Mouse (Mus musculus) hindbrain, embryonic 11.5 days (tissue): ENCODE measurements around the gene Ppp1r16b. TPM values are rescaled to one million over a fixed set of nuclear protein-coding genes. Genes with fewer than 3 reads are reported as not detected.

Source experiments
- ATAC-seq: fragments of 200-750 bp; cut with Nextera tagmentation; 2 replicates; pipeline ENCODE4 v1.8.0; 2017; ENCODE audit warnings: mild to moderate bottlenecking, moderate TSS enrichment, moderate library complexity; ENCODE audit not compliant: low FRiP score
- DNase-seq: peaks from one replicate; pipeline ENCODE4 v3.0.0-alpha.2; 2015; ENCODE audit warnings: low spot score
- H3K27ac ChIP-seq: fragments of 300-500 bp; sonication (generic); 2 replicates; pipeline ENCODE4 v1.5.1; 2014; ENCODE audit warnings: mild to moderate bottlenecking, low read depth, low read length
- H3K27me3 ChIP-seq: fragments of 300-500 bp; sonication (generic); 2 replicates; pipeline ENCODE4 v1.6.1; 2014; ENCODE audit warnings: mild to moderate bottlenecking, low read length, moderate library complexity, mixed read lengths; ENCODE audit not compliant: control insufficient read depth, insufficient read depth
- H3K36me3 ChIP-seq: fragments of 300-500 bp; sonication (generic); 2 replicates; pipeline ENCODE4 v1.6.1; 2014; ENCODE audit warnings: mild to moderate bottlenecking, low read length, moderate library complexity, mixed read lengths; ENCODE audit not compliant: control insufficient read depth, insufficient read depth
- H3K4me1 ChIP-seq: fragments of 300-500 bp; sonication (generic); replicated peaks from 2 replicates; pipeline ENCODE4 v1.6.1; 2014; ENCODE audit warnings: low read length, mixed read lengths; ENCODE audit not compliant: control insufficient read depth, insufficient read depth
- H3K4me2 ChIP-seq: fragments of 300-500 bp; sonication (generic); replicated peaks from 2 replicates; pipeline ENCODE4 v1.6.1; 2014; ENCODE audit warnings: mild to moderate bottlenecking, low read depth, low read length
- H3K4me3 ChIP-seq: fragments of 300-500 bp; sonication (generic); 2 replicates; pipeline ENCODE4 v1.5.1; 2014; ENCODE audit warnings: low read depth, low read length
- H3K9ac ChIP-seq: fragments of 300-500 bp; sonication (generic); 2 replicates; pipeline ENCODE4 v1.6.1; 2014; ENCODE audit warnings: low read depth, low read length
- H3K9me3 ChIP-seq: fragments of 300-500 bp; sonication (generic); 2 replicates; pipeline ENCODE4 v1.6.1; 2016; ENCODE audit warnings: low read length; ENCODE audit not compliant: control insufficient read depth
- WGBS: fragments of 180-500 bp; shearing (Covaris S2); extraction: QIAGEN DNeasy Blood & Tissue Kit; methylation state at CpG from one replicate; pipeline ENCODE4 v1.1.7; 2014; 5-methylcytosine and 5-hydroxymethylcytosine counted together
- polyA plus RNA-seq: library from polyadenylated mRNA; unstranded; fragments of >200 nt; fragmentation: Nextera tagmentation; extraction: Ambion mirVana; gene quantifications from 2 replicates; pipeline ENCODE4 v1.2.1, GENCODE M21; 2014

Ppp1r16b gene
- polyA plus RNA-seq, 1 experiment from 2014 or later, result 3.6 TPM

DNA sequence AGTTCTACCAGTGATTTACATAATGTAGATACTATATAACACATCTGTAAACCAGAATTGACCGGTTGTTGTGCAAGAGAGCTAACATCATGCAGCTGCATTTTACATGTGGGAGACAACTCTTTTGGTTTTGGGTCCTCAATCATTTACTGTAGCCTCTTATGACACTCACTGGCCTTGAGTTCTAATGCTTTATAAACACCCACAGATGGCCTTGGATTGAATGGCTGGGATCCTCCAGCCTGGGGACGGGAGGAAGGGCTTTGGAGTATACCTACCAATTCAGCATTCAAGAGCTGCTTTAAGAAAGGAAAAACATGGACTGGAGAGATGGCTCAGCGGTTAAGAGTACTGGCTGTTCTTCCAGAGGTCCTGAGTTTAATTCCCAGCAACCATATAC is 5.9 kb upstream of the Ppp1r16b start:
- DNase-seq, result no peak
- H3K9me3 ChIP-seq, result no peaks in the 10 kb centered on the region
- no peak for ATAC-seq
- 78% methylated on average over 3 of the region's 3 CpGs for WGBS
- no peaks in the 10 kb centered on the region for H3K27me3 ChIP-seq
- no peak overlapping the region for H3K9ac ChIP-seq
- no peaks in the 10 kb centered on the region for H3K36me3 ChIP-seq
- H3K4me3 ChIP-seq, result no peak overlapping the region
- H3K4me2 ChIP-seq, result no peak overlapping the region
- no peak overlapping the region for H3K27ac ChIP-seq
- no peaks in the 10 kb centered on the region for H3K4me1 ChIP-seq

GRCm38 (mm10) chr2:158666071-158666800 is 1.0 kb downstream of the Ppp1r16b start:
- DNase-seq (peak; percentile 30), ATAC-seq (peak; percentile 5; the same call in 1 of the 2 replicates)
- Histone ChIP-seq H3K4me2 (no peak overlapping the region), H3K27me3 (peaks cover 12% of the 10 kb centered on the region), H3K4me3 (no peak overlapping the region), H3K27ac (no peak overlapping the region), H3K36me3 (no peaks in the 10 kb centered on the region), H3K9me3 (no peaks in the 10 kb centered on the region), H3K9ac (no peak overlapping the region), H3K4me1 (peaks cover 8% of the 10 kb centered on the region)
- 33% methylated on average over 13 of the region's 13 CpGs for WGBS

- Histone ChIP-seq H3K27me3 (peaks cover 12% of the 10 kb centered on the region), H3K4me1 (peaks cover 8% of the 10 kb centered on the region), H3K9me3 (no peaks in the 10 kb centered on the region), H3K27ac (no peak overlapping the region), H3K9ac (peak overlapping the region; percentile 52), H3K4me2 (peak overlapping the region; percentile 99), H3K36me3 (no peaks in the 10 kb centered on the region), H3K4me3 (peak overlapping the region; percentile 43)
- peak; percentile 75 for DNase-seq
- under 1% methylated on average over 46 of the region's 47 CpGs for WGBS
- peak; percentile 88 for ATAC-seq
These were observed 1.9 kb downstream of the Ppp1r16b start for GRCm38 (mm10) chr2:158667022-158667670.

- ATAC-seq, result peak; percentile 50
- peaks cover 12% of the 10 kb centered on the region for H3K27me3 ChIP-seq
- peak overlapping the region; percentile 52 for H3K9ac ChIP-seq
- peak overlapping the region; percentile 43 for H3K4me3 ChIP-seq
- peak; percentile 71 for DNase-seq
- peak overlapping the region; percentile 14; the same call in 1 of the 2 replicates for H3K27ac ChIP-seq
- peaks cover 8% of the 10 kb centered on the region for H3K4me1 ChIP-seq
- H3K9me3 ChIP-seq, result no peaks in the 10 kb centered on the region
- no peaks in the 10 kb centered on the region for H3K36me3 ChIP-seq
- WGBS, result under 1% methylated on average over 53 of the region's 54 CpGs
- H3K4me2 ChIP-seq, result peak overlapping the region; percentile 99
These were observed 2.7 kb downstream of the Ppp1r16b start for GRCm38 (mm10) chr2:158667671-158668432.

DNA sequence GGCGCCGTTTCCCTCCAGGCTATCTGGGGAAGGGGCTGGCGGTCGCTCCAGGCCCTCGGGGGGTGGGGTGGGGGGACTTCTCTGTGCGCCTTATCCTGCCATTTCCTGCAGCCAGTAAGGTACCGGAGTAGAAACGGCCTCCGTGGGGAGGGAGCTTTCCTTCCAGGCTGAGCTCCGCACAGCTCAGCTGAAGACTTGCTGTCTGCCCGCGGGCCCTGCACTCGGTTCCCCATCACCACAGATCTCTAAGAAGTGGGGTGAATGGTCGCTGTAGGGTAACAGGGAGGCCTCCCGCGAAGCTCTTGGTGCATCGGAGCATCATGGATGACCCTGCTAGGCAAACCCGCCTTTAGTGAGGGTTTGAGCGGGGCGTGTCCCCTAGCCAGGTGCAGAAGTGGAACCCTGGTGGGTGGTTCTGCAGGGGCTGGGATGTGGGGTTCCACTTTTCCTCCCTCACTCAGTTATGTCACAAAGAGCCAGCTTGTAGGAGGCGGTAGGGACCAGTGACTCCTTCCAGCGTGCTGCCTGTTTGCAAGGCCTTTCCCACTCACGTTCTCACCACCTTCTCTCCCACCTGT is 3.3 kb downstream of the Ppp1r16b start:
- 7% methylated on average over 23 of the region's 23 CpGs for WGBS
- 0 out of 2 replicates have a peak, but pooled peaks have one; percentile 3 for ATAC-seq
- Histone ChIP-seq H3K9ac (peak overlapping the region; percentile 52), H3K36me3 (no peaks in the 10 kb centered on the region), H3K4me3 (peak overlapping the region; percentile 43), H3K4me2 (peak overlapping the region; percentile 99), H3K27ac (no peak overlapping the region), H3K4me1 (peaks cover 8% of the 10 kb centered on the region), H3K9me3 (no peaks in the 10 kb centered on the region), H3K27me3 (peaks cover 12% of the 10 kb centered on the region)
- DNase-seq, result no peak

DNA sequence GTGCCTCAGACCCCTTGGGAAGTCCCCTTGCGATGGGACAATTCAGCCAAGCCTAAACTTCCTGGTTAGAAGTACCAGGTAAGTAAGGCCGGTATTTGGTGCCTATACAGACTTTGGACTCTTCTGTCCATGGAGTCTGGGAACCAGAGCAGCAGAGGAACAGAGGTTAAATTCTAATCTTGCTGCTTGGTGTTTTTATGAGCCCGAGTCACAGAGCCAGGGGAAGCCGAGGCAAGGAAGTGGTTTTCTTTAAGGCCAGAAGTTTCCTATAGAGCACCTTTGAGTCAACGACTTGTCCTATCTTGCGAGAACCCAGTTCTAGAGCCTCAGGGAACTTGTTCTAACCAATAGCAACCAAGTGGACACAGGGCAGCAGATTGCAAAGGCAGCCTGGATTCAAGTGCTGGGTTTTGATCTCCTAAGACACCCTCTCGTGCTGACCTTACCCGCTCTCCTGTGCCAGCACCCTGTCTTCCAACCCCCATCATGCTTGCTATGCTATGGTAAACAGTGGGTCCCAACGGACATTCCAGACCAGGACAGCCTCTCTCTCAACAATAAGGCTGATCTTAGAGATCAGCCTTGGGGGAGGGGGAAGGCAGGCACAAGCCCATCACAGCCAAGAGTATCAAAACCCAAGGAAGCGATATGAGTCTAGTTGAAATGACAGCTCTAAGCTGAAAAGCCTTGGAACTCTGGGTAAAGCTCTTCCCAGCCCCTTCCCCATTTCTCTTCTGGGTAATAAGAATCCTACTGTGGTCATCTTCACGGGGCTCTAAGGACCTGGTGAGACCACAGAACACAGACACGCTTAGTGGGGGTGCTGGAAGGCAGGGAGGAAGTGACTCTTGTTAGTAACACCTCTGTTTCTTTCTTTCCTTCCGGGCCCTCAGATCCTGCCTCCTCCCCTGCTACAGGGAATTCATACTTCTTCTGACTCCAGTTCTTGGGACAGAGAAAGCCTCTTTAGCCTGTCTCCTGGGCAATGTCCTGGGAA is 4.3 kb downstream of the Ppp1r16b start:
- no peak for DNase-seq
- peaks cover 12% of the 10 kb centered on the region for H3K27me3 ChIP-seq
- H3K27ac ChIP-seq, result no peak overlapping the region
- H3K4me2 ChIP-seq, result no peak overlapping the region
- no peaks in the 10 kb centered on the region for H3K9me3 ChIP-seq
- peaks cover 8% of the 10 kb centered on the region for H3K4me1 ChIP-seq
- no peaks in the 10 kb centered on the region for H3K36me3 ChIP-seq
- ATAC-seq, result no peak
- H3K9ac ChIP-seq, result no peak overlapping the region
- no peak overlapping the region for H3K4me3 ChIP-seq
- WGBS, result 55% methylated on average over 13 of the region's 13 CpGs

DNA sequence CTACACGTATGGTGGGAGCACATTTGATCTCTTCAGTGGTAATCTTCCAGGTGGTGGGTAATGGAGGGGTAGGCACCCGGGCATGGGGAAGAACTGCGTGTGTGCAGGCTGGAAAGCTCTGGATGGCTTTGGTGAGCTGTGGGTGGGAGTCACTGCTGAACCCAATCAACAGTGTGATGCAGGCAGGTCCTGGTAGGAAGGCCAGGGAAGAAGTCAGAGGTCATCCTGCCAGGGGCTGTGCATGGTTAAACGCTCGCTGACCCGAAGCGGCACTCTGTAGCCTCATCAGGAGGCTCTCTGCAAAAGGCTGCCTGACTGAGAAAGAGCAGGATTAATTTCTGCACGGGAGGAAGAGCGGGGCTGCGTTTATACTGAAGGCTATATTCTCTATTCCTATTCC is 5.4 kb downstream of the Ppp1r16b start:
- 14% methylated on average over 10 of the region's 10 CpGs for WGBS
- no peak overlapping the region for H3K27ac ChIP-seq
- H3K36me3 ChIP-seq, result no peaks in the 10 kb centered on the region
- DNase-seq (no peak), ATAC-seq (no peak)
- H3K9ac ChIP-seq, result no peak overlapping the region
- H3K27me3 ChIP-seq, result peaks cover 12% of the 10 kb centered on the region
- no peak overlapping the region for H3K4me2 ChIP-seq
- H3K9me3 ChIP-seq, result no peaks in the 10 kb centered on the region
- peaks cover 8% of the 10 kb centered on the region for H3K4me1 ChIP-seq
- H3K4me3 ChIP-seq, result no peak overlapping the region
